Mouse (Mus musculus) ovary, postnatal 36 days (tissue): ENCODE data around the gene Olfr1418.
A peak's percentile ranks its signal among the peaks of the same experiment; 100 is the strongest.
"Not testable (repeated sequence)": the region's sequence is repeated elsewhere in the genome, so short reads cannot be mapped to it uniquely, and the experiment has no call there.

Experiments
- DNase-seq: peaks from one replicate; pipeline ENCODE4 v3.0.0; 2022; ENCODE audit warnings: low spot score, mixed read lengths

Gene Olfr1418

DNA sequence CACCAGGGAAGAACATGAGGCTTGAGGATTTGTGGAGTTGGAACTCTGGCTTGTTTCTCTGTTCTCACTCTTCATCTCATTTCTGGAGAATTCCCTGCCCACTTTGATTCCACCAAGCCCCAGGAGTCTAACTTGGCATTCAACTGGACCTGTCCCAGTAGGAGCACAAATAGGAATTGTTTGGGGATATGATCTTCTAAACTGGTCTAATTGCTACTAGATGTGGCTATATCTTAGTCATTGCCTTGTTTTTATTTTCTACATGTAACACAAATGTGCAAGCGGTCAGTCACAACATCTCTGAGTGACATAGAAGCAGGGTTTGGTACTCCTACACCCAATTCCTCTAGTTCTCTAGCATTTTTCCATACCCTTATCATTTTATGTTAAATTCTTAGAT lies at the start of gene Olfr1418:
Gene Olfr1418 (minus strand): TSS at position 101 of the 400 bp plus-strand sequence.
- DNase-seq = no peak

DNA sequence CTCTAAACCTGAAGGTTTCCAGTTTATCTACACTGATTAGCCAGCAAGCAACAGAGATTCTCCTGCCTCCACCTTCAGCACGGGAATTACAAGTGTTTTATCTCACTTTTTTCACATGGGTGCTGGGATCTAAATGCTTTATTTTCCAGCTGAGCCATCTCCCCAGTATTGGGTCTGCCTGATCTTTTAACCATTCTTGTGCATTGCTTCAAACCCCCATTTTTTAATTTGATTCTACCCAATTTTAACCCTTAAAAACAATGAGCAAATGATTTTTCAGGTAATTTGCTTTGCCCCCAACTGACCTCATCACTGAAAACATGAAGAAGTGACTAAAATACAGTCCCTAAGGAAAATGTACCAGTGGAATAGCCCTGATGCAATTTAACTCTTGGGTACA lies 25.4 kb upstream of the Olfr1418 start, which contains the start of gene Olfr1420:
Gene Olfr1420 (plus strand): TSS at position 301 of the 400 bp plus-strand sequence.
- DNase-seq = no peak

DNA sequence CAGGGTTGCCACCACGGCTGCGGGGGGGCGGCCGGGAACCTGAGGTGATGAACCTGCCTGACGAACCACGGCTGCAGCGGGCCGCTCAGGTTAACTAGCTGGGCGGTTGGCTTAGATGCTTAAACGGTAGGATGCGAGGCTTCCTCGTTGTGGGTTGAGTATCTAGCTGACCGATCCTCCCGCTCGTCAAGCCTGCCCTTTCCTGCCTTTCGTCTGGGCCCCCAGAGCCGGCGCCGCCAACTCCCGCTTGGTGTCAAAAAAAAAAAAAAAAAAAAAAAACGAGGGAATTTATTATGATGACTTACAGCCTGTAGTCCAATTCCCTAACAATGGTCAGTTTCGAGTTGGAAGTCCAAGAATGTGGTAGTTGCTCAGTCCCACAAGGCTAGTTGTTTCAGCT lies 17.5 kb upstream of the Olfr1418 start:
- DNase-seq = not testable (repeated sequence)

DNA sequence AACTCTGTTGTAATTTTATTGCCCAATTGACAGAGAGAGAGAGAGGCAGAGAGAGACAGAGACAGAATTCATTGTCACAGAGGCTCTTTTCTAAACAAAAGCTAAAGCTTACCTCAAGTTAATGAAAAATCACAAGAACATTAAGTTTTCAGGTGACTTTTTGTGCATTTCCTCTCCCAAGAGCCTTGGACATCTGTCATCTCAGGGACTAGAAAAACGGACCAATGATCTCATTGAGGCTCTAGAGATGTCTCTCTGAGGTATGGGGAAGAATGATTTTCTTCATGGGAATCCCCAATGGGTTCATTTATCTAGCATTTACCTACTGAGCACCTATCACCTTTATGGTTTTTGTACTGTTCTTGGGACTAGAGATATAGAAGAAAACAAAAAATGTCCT lies 14.1 kb upstream of the Olfr1418 start, which contains the start of gene Olfr1419:
Gene Olfr1419 (minus strand): TSS at position 101 of the 400 bp plus-strand sequence.
- DNase-seq = no peak

DNA sequence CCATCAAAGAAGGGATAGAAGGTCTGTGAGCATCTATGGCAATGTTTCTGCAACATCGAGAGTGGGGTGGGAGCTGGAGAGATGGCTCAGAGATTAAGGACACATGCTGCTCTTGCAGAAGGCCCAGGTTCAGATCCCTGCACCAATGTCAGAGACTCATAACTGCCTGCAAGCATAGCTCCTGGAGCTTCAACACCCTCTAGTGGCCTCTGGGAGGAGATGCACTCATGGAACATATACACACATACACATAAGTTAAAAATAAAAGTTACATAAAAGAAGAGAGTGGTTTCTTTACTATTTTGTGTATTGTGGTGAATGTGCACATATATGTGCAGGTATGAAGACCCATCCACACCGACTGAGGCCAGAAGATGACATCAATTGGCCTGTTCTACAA lies 7.0 kb upstream of the Olfr1418 start:
- DNase-seq = no peak

DNA sequence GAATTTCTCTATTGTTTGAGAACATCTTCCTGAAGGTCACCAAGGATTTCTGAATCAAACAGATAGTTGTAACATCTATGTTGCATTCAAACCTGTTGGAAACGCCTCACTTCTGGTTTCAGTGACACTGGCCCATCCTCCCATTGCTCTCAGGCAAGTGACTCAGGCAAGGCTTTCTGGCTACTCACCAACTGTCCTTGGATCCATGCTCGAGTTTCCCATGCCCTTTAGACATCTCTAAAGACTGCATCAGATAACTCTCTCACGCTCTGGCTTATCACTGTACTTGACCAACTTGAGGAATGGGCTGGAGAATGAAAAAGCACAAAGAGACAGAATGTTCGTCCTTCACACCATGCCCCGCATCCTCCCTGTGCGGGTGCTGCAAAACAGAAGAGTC lies 4.4 kb downstream of the Olfr1418 start:
- DNase-seq = no peak

DNA sequence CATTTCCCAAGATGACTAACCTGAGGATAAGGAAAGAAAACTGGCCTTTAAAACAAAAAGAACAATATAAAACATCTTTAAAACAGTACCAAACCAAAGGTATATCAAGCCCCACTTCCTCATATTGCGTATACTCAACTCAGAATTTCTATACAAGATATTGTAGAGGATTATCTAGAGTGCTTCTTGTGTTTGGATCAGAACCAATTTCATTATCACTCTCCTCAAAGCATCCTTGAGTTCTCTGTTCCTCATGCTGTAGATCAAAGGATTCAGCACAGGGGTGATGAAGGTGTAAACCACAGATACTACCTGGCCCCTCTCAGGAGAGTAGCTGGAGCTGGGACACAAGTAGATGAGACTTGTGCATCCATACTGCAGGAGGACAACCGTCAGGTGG lies 6.0 kb downstream of the Olfr1418 start:
- DNase-seq = no peak

DNA sequence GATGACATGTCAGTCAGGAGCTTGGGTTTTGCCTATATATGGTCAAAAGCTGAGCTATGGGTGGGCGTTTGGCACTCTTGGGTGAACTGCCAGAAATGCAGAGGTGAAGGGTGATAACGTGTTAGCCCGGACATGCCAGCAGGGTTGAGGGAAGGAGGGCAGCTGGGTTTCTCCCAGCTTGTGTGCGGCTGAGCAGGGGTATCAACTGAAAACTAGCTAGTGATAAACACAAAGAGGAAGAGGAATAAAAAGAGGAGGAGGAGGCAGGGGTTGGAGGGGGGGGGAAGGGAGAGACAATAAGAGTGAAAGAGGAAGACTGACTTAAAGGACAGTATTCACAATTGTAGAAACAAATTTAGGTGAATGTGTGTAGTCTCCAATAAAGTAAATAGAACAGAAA lies 8.2 kb downstream of the Olfr1418 start:
- no peak for DNase-seq

GRCm38 (mm10) chr19:11846333-11846732 lies 14.5 kb downstream of the Olfr1418 start:
- DNase-seq = no peak

GRCm38 (mm10) chr19:11839119-11839518 lies 21.7 kb downstream of the Olfr1418 start, which contains the start of gene Olfr1417:
Gene Olfr1417 (minus strand): TSS chr19:11839219.
- no peak for DNase-seq

DNA sequence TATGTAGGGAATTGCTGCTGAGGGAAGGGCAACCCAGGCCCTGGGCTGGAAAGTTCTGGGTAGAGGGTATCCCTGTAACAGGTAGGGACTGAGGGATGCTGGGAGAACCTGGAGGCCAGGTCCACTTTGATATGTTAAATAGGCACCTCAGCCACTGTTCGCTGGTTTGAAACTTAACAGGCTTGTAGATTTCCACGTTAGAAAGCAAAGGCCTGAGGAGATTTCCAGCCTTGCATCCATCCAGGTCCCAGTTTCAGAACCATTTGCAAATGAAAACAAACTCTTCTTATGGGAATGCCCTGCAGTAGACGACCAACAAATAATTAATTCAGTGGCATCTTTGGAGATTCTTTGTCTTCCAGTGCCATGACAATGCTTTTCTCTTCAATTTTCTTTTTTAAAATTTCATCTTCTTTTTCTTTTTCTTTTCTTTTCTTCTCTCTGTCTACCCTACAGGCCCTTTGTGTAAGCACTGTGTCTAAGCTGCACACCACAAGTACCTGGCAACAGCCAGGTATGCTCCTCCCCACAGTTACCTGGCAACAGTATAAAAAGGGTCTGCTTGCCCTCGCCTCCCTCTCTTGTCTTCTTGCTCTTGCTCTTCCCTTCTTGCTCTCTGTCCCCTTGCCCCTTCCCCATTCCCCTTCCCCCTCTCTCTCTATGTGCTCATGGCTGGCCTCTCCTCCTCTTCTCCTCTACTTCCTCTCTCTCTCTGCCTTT lies 37.4 kb downstream of the Olfr1418 start:
- DNase-seq = no peak

DNA sequence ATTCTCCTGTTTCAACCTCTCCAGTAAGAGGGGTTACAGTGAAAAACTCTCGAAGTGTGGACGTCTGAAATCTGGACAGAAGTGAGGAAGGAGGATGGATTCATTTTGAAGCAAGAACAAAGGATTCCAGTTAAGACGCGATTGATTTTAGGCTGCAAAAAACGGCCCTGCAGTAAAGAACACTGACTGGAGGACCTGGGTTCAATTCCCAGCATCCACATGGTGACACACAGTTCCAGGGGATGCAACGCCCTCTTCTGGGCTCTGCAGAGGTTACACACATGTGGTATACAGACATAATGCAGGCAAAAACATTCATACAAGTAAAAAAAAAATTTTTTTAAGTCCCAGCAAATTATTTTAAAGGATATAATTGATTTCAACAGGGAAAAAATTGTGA lies 40.7 kb downstream of the Olfr1418 start:
- DNase-seq = no peak

- DNase-seq = peak; percentile 75
These were observed 41.1 kb downstream of the Olfr1418 start for GRCm38 (mm10) chr19:11819800-11820199.

- DNase-seq = no peak
These were observed 41.6 kb downstream of the Olfr1418 start, which contains the start of gene Stx3 for GRCm38 (mm10) chr19:11819143-11819700. Gene Stx3 (minus strand): TSS chr19:11819403.

DNA sequence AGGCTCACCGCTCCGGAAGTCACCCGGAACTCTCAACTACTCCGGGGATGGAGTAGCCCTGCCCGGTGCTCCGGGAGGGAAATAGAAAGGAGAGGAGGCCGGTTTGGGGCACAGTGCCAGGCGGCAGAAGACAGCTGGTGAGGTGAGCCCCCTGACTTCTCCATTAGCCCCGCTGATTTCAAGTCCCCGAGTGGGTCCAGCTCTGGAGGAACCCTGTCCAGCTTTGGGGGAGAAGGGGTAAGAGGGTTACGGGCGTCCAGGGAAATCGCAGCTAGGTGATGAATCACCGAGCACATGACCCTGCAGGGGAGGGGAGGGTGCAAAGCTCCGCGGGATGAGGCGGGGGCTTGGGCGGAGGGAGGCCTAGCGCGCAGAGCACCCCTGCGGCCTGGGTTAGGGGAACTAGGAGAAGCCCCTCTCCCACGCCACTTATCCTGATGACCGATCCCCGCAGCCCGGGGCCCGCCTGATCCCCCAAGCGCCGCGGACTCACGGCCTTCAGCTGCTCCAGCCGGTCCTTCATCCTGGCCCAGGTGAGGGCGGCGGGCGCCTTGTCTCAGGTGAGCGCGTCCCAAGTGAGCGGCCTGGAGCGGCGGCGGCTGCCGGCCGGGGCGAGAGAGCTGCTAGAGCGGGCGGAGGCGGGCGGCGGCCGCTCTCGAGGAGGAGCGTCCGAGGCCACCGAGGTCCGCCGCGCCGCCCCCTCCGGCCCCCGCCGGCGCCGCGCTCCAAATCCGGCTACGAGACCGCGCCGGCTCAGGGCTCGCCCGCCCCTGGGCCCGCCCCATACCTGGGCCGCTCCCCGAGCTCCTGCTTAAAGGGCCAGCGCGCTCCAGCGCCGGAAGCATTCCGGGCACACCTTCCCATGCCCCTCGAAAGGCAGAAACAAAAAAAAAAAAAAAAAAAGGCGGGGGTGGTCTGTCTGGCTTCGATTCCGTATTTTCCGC lies 42.4 kb downstream of the Olfr1418 start:
- DNase-seq = peak; percentile 74

- no peak for DNase-seq
These were observed 43.3 kb downstream of the Olfr1418 start for GRCm38 (mm10) chr19:11817586-11817985.

DNA sequence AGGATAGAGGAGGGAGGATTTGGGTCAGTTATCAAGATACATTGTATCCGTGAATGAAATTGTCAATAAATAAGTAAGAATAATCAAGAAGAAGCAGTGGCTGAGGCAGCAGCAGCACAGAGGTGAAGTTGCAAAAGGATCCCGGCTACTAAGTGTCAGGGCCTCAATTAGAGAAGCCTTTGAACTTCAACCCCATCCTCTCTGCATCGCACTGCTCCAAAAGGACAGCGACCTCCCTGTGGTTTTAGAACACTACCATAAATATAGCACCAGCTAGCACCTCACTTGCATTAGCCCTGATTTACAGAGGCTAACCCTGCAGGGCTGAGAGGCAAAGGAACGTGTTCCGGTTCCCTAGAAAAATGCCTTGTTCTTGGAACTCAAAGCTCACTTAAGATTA lies 44.2 kb downstream of the Olfr1418 start:
- no peak for DNase-seq

DNA sequence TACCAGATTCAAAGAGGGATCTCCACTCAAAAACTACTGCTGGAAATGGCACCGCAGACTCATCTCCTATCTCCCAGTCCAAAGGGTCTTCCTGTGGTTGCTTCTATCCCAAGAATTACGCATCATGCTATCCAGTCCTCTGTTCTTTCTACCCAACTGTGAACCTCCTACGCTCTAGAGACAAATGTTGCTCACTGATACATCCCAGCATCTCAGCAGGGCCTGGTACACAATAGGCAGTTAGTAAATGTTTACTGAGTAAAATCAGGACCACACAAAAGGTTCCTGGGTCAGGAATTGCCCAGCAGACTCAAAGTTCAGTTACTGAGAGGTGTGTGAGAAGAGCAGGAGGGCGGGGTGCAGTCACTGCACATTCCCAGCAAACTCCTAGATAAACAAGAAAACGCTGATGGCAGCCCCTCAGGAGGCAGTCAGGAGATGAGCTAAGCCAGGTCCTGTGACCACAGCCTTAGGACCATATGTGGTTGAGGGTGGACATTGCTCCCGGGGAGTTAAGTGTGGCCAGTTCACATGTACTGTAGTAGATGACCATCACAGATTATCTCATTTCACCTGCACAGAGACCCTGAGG lies 46.0 kb downstream of the Olfr1418 start:
- no peak for DNase-seq

DNA sequence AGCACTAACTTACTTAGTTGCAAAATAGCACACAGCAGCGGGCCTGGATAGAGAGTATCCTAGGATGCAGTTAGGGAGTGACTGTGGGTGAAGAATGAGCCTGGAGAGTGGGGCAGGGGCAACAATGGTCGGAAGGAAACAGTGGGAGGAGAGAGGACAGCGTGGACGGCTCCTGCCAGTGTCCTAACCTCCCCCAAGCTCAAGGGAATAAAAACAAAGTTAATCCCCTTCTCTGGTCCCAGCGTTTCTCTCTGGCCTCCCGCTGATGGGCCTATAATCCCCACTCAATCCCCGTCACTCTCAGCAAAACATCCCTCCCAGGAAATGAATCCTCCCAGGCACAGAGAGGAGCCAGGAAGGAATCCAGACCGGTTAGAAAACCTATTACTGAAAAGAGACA lies 47.2 kb downstream of the Olfr1418 start:
- DNase-seq = no peak

GRCm38 (mm10) chr19:11813136-11813535 lies 47.7 kb downstream of the Olfr1418 start:
- no peak for DNase-seq

DNA sequence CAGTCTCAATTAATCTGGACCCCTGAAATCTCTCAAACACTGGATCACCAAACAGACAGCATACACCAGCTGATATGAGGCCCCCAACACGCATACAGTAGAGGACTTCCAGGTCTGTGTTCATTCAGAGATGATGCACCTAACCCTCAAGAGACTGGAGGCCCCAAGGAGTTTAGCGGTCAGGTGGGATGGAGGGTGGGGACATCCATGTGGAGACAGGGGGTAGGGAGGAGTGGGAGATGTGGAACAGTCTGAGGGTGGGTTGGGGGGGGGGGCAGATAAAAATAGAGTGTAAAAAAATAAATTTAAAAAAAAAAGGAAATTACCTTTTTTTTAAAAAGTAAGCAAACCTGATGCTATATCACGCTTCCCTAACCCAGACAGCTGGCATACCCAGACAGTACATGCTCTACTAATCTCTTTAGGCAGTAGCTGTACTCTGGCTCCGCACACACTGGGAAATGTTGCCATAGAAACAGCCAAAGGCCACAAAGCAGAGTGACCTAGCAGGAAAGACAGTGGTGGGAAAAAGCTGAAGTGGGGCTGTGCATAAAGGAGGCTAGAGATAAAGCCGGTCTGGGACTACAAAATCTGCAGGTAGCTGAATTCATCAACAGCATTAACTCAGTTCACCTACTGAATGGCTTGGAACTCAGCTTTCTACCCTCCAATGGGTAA lies 49.0 kb downstream of the Olfr1418 start:
- DNase-seq = no peak
